23 mouse cellular contexts compared by ENCODE assay signal in genomic region chr16:11599523-11599922, GRCm38 (mm10).
DNase-seq lines count a peak whose midpoint lies in the region; TF ChIP-seq lines count a peak whose summit lies in the region.
"Had no signal": no experiment of that assay in that cellular context is flagged by ENCODE, and none has a peak within 500 bp of the region (broad histone marks: within the 10 kb centered on the region; RNA-seq: fewer than 3 reads in every experiment).

No protein-coding gene starts in this region.

- no peak for TF ChIP-seq CTCF in layer of hippocampus, adult 2 months (conservative IDR thresholded peaks at IDR 0.05)

- intact Hi-C loops in heart, postnatal 25 days (cut with DNase I): no loop called here

- peak; percentile 38 for DNase-seq in cerebellum, adult 9-10 months
- DNase-seq in cerebellum, adult 11 months: no peak
- DNase-seq in layer of hippocampus, adult 11-12 months (ENCODE audit: low spot score): peak; percentile 49
- no peak for DNase-seq in layer of hippocampus, postnatal 14 days (ENCODE audit: low spot score in 2 of 2)
- DNase-seq in layer of hippocampus, adult 2 months (ENCODE audit: low spot score in 2 of 2): peak; percentile 47 to 51
- DNase-seq in layer of hippocampus, adult 9-11 months: peak; percentile 56
- no peak for DNase-seq in heart, postnatal 25 days (ENCODE audit: low spot score)
- no peak for DNase-seq in spleen, postnatal 14 days (ENCODE audit: low spot score in 2 of 2)
- DNase-seq: adrenal gland, postnatal 10 days; adrenal gland, postnatal 36 days; B cell, adult 2 months; cerebellum, postnatal 14 days; gastrocnemius, adult 2 months; gastrocnemius, postnatal 14 days; heart, adult 11 months; heart, postnatal 36 days had no signal

- H3K27ac ChIP-seq in layer of hippocampus, adult 2 months: peak overlapping the region; percentile 65
- H3K27ac ChIP-seq: embryonic facial prominence, embryonic 10.5 days; embryonic facial prominence, embryonic 13.5 days; forebrain, embryonic 13.5 days; gastrocnemius, adult 2 months; hindbrain, embryonic 10.5 days; hindbrain, embryonic 13.5 days; intestine, embryonic 15.5 days had no signal

- no peak overlapping the region for H3K4me3 ChIP-seq in layer of hippocampus, adult 2 months
- H3K4me3 ChIP-seq: embryonic facial prominence, embryonic 10.5 days; embryonic facial prominence, embryonic 13.5 days; erythroblast, embryonic 14.5 days; forebrain, embryonic 13.5 days; gastrocnemius, adult 2 months; hindbrain, embryonic 10.5 days; hindbrain, embryonic 13.5 days; intestine, embryonic 15.5 days had no signal

Comparison
In these comparisons a context has a peak if more than half of its experiments do, and no peak if none do; other contexts are left out.
1. DNase-seq: peak in cerebellum, adult 9-10 months (single experiment), layer of hippocampus, adult 11-12 months (single experiment), layer of hippocampus, adult 2 months (2 of 2) and layer of hippocampus, adult 9-11 months (single experiment); none in cerebellum, adult 11 months (single experiment), layer of hippocampus, postnatal 14 days (0 of 2), heart, postnatal 25 days (single experiment) and spleen, postnatal 14 days (0 of 2).